Mouse (Mus musculus): ENCODE data around the gene Tmcc2.
"Not testable (repeated sequence)": the region's sequence is repeated elsewhere in the genome, so short reads cannot be mapped to it uniquely, and the experiment has no call there.

Tmcc2 gene

GRCm38 (mm10) chr1:132370681-132371173 lies 20.4 kb downstream of the Tmcc2 start:
- peak in 1 of 2 experiments; percentile 78 for DNase-seq (ENCODE audit: inconsistent age in 2 of 2, low spot score in 1 of 2)

- peak; percentile 83 to 95 for DNase-seq (ENCODE audit: inconsistent age in 2 of 2, low spot score in 1 of 2)
These were observed 23.2 kb downstream of the Tmcc2 start for GRCm38 (mm10) chr1:132367692-132368506.

- no peak for DNase-seq (ENCODE audit: inconsistent age in 2 of 2, low spot score in 1 of 2)
These were observed 24.1 kb downstream of the Tmcc2 start for GRCm38 (mm10) chr1:132366937-132367336.

GRCm38 (mm10) chr1:132366235-132366634 lies 24.8 kb downstream of the Tmcc2 start:
- no peak for DNase-seq (ENCODE audit: inconsistent age in 2 of 2, low spot score in 1 of 2)

- DNase-seq (ENCODE audit: inconsistent age in 2 of 2, low spot score in 1 of 2), result no peak
These were observed 25.4 kb downstream of the Tmcc2 start for GRCm38 (mm10) chr1:132365645-132366044.

- DNase-seq (ENCODE audit: inconsistent age in 2 of 2, low spot score in 1 of 2), result peak in 1 of 2 experiments; percentile 73
These were observed 26.1 kb downstream of the Tmcc2 start for GRCm38 (mm10) chr1:132364896-132365557.

- DNase-seq (ENCODE audit: inconsistent age in 2 of 2, low spot score in 1 of 2), result peak in 1 of 2 experiments; percentile 52
These were observed 26.7 kb downstream of the Tmcc2 start for GRCm38 (mm10) chr1:132364388-132364787.

GRCm38 (mm10) chr1:132361959-132362358 lies 29.1 kb downstream of the Tmcc2 start:
- DNase-seq (ENCODE audit: inconsistent age in 2 of 2, low spot score in 1 of 2), result no peak

GRCm38 (mm10) chr1:132356841-132357240 lies 34.2 kb downstream of the Tmcc2 start:
- no peak for DNase-seq (ENCODE audit: inconsistent age in 2 of 2, low spot score in 1 of 2)

GRCm38 (mm10) chr1:132355841-132356242 lies 35.2 kb downstream of the Tmcc2 start:
- DNase-seq (ENCODE audit: inconsistent age in 2 of 2, low spot score in 1 of 2), result peak; percentile 85 to 96

- DNase-seq (ENCODE audit: inconsistent age in 2 of 2, low spot score in 1 of 2), result peak in 1 of 2 experiments; percentile 77
These were observed 35.9 kb downstream of the Tmcc2 start for GRCm38 (mm10) chr1:132355162-132355601.

- DNase-seq (ENCODE audit: inconsistent age in 2 of 2, low spot score in 1 of 2), result no peak
These were observed 36.8 kb downstream of the Tmcc2 start for GRCm38 (mm10) chr1:132354234-132354633.

- DNase-seq (ENCODE audit: inconsistent age in 2 of 2, low spot score in 1 of 2), result no peak
These were observed 37.7 kb downstream of the Tmcc2 start for GRCm38 (mm10) chr1:132353389-132353788.

GRCm38 (mm10) chr1:132351058-132351457 lies 40.0 kb downstream of the Tmcc2 start:
- DNase-seq (ENCODE audit: inconsistent age in 2 of 2, low spot score in 1 of 2), result no peak

GRCm38 (mm10) chr1:132349601-132350000 lies 41.5 kb downstream of the Tmcc2 start:
- not testable (repeated sequence) for DNase-seq (ENCODE audit: inconsistent age in 2 of 2, low spot score in 1 of 2)

GRCm38 (mm10) chr1:132349049-132349448 lies 42.0 kb downstream of the Tmcc2 start:
- DNase-seq (ENCODE audit: inconsistent age in 2 of 2, low spot score in 1 of 2), result peak in 1 of 2 experiments; percentile 58

GRCm38 (mm10) chr1:132348401-132348800 lies 42.7 kb downstream of the Tmcc2 start:
- no peak for DNase-seq (ENCODE audit: inconsistent age in 2 of 2, low spot score in 1 of 2)

GRCm38 (mm10) chr1:132346951-132347350 lies 44.1 kb downstream of the Tmcc2 start:
- DNase-seq (ENCODE audit: inconsistent age in 2 of 2, low spot score in 1 of 2), result peak in 1 of 2 experiments; percentile 33

GRCm38 (mm10) chr1:132346134-132346851 lies 44.8 kb downstream of the Tmcc2 start:
- peak in 1 of 2 experiments; percentile 66 for DNase-seq (ENCODE audit: inconsistent age in 2 of 2, low spot score in 1 of 2)

- no peak for DNase-seq (ENCODE audit: inconsistent age in 2 of 2, low spot score in 1 of 2)
These were observed 45.6 kb downstream of the Tmcc2 start for GRCm38 (mm10) chr1:132345514-132345913.

GRCm38 (mm10) chr1:132343656-132344055 lies 47.4 kb downstream of the Tmcc2 start:
- DNase-seq (ENCODE audit: inconsistent age in 2 of 2, low spot score in 1 of 2), result no peak
